Mouse (Mus musculus) right cerebral cortex, adult 18-20 months (tissue): ENCODE measurements around the gene H2afy2.

Experiments used
- DNase-seq: peaks from one replicate; pipeline ENCODE4 v3.0.0; 2022; ENCODE audit warnings: mixed read lengths

H2afy2 gene

DNA sequence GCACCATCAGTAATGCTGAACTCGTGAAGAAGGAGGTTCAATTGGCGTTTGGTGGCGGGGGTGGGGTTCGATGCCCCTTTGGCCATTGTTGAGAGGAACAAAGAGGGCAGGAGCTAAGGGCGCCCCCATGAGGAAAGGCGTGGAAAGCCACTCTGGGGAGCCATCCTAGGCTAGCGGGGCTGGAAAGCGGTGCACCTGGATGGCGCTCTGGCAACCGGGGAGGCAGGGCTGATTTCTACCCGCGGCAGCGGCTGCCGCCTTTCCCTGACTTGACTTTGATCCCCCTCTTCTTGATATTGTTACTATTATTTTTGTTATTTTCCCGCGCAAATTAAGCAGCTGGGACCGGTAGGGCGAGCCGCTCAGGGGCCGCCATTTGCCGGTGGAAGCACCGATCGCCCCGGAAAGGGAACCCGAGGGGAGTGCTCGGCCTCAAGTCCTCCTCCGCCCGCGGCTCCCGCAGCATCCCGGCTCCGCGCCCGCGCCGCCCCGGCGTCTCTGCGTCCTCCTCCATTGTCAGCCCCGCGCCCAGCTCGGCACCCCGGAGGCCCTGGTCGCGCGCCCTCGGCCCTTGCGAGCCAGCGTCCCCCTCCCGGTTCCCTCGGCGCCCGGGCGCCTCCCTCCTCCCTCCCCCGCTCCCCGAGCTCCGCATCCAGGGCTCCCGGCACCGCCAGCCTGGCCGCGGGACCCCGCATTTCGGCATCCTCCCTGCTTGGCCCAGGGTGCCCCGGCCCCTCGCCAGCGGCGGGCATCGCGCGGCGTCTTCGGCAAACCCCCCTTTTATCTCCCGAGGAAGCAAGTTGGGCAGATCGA is 942 bp downstream of the H2afy2 start:
- peak; percentile 74 for DNase-seq

DNA sequence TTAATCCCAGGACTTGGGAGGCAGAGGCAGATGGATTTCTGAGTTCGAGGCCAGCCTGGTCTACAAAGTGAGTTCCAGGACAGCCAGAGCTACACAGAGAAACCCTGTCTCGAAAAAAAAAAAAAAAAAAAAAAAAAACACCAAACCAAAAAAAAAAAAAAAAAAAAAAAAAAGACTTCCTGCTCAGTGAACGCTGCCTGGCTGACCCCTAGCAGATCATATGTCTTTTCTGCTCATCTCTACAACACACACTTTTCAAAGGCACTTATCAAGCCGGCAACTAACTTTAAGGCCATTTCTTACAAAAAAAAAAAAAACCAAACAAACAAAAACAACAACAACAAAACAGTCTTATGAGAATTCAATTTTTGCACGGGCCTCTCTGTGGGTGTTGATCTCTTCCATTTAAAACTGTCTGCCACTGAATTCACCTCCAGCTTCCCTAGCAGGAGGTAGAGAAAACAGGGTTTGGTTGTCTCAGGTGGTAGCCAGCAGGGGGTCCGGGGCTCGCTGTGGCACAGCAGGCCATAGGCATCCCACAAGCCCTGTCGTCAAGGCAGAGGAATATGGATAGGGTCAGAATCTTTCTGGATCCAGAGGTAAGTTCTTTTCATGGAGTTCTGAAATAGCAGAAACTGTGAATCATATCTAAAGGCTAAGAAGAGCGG is 2.4 kb downstream of the H2afy2 start:
- no peak for DNase-seq

DNA sequence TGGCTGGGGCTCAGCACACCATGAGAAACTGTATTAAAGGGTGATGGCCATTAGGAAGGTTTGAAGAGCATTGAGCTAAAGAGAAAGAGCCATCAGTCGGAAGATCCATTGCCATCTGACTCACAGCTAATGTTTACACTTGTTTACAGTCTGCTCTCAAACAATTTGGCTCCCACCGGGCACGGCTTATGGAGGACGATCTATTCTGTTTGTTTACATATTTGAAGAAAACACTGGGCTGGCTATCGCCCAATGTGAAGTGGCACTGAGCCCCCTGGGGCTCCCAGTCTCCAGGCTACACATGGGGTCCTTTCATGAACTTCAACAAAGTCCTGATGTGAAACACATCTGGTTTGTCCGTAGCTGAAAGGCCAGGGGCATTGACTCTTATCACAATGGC is 17.1 kb downstream of the H2afy2 start:
- DNase-seq, result no peak

DNA sequence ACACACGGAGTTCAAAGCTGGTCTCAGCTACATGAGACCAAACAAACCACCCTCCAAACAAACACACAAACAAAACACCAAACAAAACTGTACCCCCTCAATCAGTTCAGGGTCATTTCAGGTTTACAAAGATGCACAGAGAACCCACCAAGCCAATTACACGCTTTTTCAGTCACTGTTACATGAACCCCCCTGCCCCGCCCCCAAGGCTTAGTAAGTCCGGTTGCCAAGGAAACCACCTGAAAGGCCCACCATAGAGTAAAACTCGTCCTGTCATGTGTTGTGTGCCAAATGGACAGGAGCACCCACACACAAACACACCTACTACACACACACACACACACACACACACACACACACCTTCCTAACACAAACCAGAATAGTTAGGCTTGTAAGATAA is 18.4 kb downstream of the H2afy2 start:
- no peak for DNase-seq

DNA sequence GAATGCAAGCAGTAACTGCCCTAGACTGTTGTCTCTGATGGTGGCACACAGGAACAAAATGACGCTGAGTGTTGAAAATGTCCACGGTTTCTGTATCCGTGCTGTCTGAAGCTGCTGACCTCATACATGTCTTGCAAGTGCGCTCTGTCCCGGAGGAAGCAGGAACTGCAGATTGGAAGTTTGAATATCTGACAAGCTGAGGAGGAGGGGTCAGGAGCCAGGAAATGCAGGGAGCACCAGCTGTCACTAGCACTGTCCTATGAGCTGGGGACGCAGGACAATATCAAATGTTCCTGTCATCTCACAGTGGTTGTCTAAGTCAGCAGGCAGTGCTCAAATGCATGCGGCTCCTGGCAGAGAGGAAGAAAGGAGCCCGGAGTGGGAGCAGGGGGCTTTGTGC is 19.3 kb downstream of the H2afy2 start:
- DNase-seq, result no peak

DNA sequence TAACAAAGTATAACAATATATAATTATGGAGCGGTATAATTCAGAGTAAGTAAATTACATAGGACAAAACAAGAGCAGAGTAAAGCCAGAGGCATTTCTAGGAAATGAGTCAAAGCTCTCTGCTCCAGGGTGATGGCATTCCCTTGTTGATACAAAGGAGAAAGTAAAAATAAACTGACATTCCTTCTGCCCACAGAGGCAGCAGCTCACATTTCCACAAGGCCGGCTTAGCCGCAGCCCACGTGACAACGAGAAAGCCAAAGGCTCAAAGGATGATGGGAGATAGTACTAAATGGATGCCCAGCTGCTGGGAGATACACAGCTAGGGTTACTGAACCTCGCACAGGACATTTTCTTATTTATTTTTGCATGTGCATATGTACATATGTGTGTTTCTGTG is 24.1 kb downstream of the H2afy2 start:
- peak; percentile 23 for DNase-seq

DNA sequence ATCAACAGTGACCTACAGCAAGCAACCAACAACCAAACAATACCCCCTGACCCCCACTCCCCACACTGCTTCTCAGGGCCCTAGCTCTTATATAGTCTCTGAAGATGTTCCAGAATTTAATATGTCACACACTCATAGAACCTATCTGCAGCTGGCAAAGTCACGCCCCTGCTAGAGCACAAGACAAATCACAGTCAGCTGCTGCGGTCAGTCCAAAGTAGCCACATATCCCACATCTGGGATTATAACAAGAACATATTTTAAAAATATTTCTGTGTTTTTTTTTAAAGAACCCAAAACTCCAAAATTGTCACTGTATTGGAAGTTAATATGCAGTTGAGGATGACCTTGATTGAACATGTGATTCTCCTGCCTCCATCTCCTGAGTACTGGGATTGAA is 25.0 kb downstream of the H2afy2 start:
- DNase-seq, result no peak

DNA sequence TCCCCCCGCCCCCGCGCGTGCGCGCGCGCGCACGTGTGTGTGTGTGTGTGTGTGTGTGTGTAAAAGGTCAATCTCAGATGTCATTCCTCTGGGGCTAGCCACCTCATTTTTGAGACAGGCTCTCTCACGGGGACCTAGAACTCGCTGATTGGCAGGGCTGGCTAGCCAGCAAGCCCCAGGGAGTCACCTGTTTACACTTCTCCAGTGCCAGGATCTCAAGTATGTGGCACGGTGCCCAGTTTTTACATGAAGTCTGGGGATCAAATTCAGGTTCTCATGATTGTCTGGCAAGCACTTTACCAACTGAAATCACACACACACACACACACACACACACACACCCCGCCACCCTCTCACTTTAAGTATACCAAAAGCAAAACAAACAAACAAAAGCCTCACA is 26.9 kb downstream of the H2afy2 start:
- DNase-seq, result no peak

DNA sequence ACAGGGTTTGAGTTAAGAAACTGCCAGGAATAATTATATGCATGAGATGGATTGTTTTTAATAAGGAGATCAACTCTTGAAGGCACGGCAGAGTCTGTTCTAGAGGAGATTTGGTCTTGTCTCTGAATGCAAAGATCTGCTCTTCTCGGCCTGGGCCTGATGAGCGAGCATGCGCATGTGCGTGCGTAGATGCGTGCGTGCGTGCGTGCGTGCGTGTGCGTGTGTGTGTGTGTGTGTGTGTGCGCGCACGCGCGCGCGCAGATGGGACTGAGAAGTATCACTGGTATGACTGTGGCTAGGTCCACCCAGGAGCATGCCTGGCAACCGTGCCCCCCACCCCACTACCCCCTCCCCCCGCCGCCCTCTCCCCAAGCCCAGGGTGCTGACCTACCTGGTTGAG is 30.9 kb downstream of the H2afy2 start:
- DNase-seq, result no peak

DNA sequence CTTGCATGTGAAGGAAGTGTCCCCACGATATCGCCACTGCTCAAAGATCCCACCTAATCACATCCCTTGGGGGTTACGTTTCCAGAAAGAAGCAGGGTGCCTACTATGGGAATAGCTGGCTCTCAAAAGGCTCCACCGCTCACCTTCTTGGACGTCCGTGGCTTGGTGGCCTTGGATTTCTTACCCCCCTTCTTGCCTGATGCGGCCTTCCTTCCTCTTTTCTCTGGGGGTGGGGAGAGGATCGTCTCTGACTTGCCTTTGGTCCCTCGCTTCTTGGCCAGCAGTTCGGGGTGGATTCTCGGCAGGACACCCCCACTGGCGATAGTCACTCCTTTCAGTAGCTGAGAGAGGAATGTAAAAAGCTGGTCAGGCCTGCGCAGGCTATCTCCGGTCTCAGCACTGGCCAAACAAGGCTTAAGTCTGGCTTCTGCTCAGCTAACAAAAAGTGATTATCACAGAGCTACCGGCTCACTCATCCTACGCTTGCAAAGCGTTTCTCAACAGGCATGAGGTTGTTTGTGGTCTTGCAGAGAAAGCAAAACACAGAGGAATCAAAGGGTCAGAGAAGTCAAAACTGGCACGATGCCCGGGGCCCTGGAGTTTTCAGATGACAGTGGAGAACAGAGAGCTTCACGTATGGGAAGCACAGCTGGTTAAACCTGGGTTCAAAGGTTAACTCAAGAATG is 32.3 kb downstream of the H2afy2 start:
- no peak for DNase-seq

DNA sequence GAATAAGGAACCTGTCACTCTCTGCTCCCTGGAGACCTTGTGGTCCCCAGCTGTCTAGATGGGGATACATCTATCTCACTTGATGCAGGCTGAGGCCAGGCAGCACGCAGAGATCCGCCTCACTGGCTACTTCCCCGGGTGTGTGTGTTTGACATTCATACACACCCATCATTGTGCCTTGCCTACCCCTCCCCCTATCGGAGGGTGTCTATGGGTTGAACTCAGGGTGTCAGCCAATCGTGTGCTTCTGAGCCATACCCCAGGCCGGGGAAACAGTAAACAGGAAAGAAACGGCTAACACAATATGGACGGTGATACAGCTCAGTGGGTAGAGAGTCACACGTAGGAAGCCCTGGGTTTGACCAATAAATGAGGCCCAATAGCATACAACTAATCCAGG is 33.9 kb downstream of the H2afy2 start:
- DNase-seq, result no peak

DNA sequence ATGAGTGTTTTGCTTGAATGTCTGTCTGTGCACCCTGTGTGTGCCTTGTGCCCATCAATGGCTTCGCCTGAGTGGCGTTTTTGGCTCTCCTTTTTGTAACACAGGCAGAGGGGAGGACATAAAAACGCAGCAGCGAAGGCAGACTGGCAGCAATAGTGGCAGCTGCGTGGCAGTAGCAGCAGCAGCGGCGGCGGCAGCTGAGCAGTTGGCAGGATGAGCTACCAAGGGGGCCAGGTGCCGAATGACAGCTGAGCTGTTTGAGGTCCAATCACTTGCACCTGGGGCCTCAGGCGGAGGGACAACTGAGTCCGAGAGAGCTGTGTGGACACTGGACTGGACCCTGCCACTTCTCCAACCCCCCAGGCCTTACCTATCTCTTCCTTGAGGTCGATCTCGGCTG is 36.6 kb downstream of the H2afy2 start:
- DNase-seq, result no peak

DNA sequence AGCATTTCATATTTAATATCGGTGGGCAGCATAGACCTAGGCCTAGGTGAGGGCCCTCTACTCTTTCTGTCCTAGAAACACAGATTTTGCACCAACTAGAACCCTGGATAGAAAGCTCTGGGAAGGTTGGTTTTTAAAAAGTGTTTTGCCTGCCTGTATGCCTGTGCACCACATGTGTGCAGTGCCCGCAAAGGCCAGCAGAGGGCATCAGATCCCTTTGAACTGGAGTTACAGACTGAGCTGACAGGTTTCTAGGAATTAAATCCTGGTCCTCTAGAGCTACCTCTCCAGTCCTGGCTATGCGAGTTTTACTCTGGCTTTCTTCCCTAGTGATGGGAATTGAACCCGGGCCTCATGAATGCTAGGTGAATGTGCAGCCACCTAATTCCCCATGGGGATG is 38.8 kb downstream of the H2afy2 start:
- DNase-seq, result no peak

DNA sequence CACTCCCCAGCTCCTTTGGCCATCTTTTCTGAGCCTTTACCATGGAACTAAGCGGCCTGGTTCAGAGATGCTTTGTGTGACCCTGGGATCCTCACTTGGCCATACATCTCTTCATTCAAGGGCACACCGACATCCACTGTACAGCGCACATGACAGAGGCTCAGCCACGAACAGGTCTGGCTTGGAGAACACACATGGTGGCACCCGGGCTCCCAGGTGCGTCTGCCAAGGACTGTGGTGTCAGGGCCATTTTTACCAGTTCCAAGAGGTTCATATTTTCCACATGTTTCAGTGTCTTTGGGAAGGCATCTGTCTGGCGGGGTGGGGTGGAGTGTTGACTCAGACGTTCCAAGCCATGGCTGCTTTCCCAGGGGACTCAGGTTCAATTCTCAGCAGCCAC is 41.6 kb downstream of the H2afy2 start:
- no peak for DNase-seq

DNA sequence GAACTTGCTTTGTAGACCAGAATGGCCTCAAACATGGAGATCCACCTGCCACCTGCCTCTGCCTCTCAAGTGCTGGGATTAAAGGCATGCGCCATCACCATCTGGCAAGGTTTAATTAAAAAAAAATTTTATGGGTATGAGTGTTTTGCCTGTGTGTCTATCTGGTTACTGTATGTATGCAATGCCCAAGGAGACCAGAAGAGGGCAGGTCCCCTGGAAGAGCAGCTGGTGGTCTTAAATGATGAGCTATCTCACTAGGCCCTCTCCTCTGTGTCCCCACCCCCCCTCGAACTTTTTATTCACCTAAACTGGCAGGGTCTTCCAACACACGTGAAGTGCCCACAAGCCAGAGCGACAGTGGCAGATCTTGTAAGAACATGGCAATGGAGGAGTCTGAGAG is 42.1 kb downstream of the H2afy2 start:
- DNase-seq, result no peak

DNA sequence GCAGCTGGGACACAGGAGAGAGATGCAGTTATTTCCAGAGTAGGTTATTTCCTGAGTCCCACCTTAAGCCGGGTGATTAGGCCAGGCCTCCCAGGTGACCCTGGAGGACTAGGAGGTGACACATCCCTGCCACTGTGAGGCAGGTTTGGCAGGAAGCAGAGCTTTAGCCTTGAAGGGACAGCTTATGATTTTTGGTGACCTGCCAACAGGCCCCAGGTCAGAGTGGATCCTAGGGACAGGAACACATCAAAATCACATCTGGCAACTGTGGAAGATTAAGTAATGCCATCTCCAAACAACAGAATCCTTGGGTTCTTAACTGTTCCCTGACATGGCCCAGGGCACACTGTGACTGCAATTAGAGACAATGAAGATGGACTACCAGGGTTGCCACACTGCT is 42.6 kb downstream of the H2afy2 start:
- no peak for DNase-seq

DNA sequence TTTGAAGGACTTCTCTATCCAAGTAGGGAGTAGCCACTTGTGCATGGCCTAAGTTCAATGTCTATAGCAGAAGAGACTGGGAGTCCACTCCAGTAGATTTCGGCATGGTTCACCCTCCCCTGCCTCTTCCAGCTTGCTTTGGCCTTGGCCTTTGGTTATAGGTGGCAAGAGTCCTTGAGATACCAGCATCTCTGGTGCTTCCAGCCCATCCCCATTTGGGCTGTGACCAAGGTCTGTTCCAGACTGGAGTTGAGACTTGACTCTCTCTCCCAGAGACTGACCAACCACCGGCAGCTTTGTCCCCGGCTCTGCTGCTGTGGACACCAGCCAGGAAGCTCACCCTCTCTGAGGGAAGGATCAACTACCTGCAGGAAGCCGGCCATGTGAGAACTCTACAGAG is 45.8 kb downstream of the H2afy2 start:
- DNase-seq, result no peak

DNA sequence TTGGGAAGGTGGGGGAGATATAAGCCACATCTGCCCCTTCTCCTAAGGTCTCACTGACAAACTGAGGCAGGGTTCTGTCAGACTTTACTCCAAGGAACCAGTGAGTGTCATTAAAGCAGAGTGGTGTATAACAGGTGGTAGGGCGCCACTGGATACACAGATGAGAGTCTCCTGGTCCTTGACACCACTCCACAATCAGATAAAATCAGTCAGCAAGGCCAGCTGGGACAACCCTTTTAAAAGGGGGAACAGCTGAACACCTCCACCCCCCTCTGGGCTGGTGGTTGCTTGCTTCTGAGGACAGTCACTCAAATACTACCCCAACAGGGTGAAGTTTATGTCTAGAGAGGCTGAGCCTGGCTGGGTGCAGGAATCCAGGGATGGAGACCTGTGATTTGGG is 46.4 kb downstream of the H2afy2 start:
- DNase-seq, result no peak

DNA sequence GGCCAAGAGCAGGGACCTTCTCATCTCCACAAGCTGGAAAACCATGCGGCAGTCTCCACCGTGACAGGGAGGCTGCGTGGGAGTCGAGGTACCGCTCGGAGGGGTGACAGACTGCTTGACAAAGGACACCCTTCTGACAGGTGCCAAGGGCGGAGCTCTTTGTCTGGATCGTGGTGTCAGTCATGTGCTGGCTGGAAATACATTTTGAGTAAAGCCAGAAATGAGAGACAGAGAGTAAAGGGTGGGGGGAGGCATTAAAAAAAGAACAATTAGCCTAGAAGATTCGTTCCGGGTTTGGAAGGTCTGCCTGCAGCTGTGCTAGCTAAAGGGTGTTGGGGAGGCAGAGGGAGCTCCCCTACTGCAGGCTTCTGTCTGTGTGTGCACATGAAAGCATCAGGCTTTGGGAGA is 47.3 kb downstream of the H2afy2 start:
- peak; percentile 53 for DNase-seq

DNA sequence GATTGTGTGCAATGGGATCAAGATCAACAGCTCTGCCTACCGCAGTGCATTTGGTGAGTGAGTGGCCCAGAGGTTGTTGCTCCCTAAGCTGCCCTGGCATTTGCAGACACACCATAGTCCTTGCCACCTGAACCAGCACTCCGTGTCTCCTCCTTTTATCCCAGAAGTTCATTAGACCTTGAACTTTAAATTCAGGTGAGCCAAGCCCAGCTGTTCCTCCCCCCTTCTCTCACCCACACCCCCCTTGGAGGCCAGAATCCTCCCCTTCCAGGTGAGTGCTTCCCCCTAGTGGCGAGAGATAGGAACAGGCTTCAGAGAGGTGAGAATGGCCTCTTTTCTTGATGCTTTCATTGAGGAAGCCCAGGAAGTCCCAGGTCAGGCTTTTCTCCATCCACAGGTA is 49.6 kb downstream of the H2afy2 start:
- no peak for DNase-seq

DNA sequence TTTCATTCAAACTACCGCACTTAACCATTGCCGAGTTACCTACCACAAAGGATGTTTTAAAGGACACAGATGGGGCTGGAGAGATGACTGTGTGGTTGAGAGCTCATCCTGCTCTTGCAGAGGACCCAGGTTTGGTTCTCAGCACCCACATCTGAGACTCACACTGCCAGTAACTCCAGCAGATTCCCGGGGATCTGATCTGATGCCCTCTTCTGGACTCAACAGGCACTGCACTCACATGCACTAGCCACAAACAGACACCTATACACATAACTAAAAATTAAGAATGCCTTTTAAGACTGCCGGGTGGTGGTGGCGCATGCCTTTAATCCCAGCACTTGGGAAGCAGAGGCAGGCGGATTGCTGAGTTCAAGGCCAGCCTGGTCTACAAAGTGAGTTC is 53.8 kb downstream of the H2afy2 start:
- no peak for DNase-seq

DNA sequence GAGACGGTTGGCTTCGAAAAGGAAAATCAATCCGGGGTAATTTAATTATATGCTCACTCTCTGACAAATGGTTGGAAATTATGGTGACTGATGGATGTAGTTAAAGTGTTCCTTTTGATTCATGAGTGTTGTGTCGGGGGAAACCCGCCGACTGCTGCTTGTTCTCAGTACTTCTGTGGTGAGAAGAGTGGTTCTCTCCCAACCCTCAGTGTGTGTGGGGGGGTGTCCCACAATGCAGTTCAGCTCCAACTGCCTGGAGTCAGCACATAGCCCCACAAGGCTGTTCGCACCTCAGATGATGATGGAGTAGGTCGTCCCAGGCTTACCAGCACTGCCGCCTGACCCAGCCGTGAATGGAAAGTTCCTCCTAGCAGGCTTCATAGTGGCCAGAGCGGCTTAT is 54.8 kb downstream of the H2afy2 start:
- DNase-seq, result peak; percentile 26

DNA sequence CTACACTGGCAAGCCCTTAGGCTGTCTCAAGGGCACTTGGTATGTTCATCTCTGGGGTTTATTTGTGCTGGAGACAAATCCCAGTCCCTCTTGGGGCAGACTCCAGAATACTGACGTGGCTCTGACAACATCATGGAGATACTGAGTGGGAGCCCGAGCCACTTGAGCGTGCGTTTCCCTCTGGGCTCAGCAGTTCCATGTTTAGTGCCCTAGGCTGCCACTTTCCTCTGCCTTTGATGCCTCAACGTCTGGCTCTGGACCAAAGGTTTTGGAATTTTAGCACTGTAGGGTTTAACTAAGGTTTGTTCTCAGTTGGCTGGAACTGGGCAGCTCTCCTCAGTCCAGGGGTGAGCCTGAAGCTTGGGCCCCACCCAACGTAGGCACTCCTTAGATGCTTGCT is 60.7 kb downstream of the H2afy2 start:
- no peak for DNase-seq

DNA sequence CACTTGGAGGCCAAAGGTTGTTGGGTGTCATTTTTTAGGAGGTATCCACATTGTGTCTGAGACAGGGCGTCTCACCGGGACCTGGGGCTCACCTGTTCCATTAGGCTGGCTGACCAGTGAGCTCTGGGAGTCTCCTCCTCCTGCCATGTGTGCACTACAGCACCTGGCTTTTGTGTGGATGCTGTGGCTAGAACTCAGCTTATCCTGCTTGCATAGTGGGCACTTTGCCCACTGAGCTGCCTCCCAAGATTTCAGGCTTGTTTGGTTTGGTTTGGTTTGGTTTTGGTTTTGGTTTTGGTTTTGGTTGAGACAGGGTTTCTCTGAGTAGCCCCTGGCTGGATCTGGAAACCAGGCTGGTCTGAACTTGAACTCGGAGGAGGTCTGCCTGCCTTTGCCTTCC is 61.7 kb downstream of the H2afy2 start:
- DNase-seq, result no peak
